Mouse (Mus musculus) lung, embryonic 14.5 days (tissue): ENCODE data around the gene Mest. TPM values are rescaled to one million over a fixed set of nuclear protein-coding genes. Genes with fewer than 3 reads are reported as not detected.

Experiments
- ATAC-seq: fragments of 200-750 bp; cut with Nextera tagmentation; 2 replicates; pipeline ENCODE4 v1.8.0; 2017; ENCODE audit warnings: mild to moderate bottlenecking, moderate TSS enrichment, moderate library complexity; ENCODE audit not compliant: insufficient read depth
- DNase-seq: peaks from one replicate; pipeline ENCODE4 v3.0.0-alpha.2; 2015
- H3K27ac ChIP-seq: fragments of 300-500 bp; sonication (generic); 2 replicates; pipeline ENCODE4 v1.5.1; 2014; ENCODE audit warnings: low read depth, mild to moderate bottlenecking, moderate library complexity
- H3K27me3 ChIP-seq: fragments of 300-500 bp; sonication (generic); 2 replicates; pipeline ENCODE4 v1.6.1; 2014; ENCODE audit warnings: low read length, control low read depth; ENCODE audit not compliant: insufficient read depth
- H3K36me3 ChIP-seq: fragments of 300-500 bp; sonication (generic); 2 replicates; pipeline ENCODE4 v1.6.1; 2014; ENCODE audit warnings: control low read depth; ENCODE audit not compliant: insufficient read depth
- H3K4me1 ChIP-seq: fragments of 300-500 bp; sonication (generic); 2 replicates; pipeline ENCODE4 v1.6.1; 2014; ENCODE audit warnings: antibody characterized with exemption, control low read depth; ENCODE audit not compliant: insufficient read depth
- H3K4me2 ChIP-seq: fragments of 300-500 bp; sonication (generic); 2 replicates; pipeline ENCODE4 v1.6.1; 2014; ENCODE audit warnings: mild to moderate bottlenecking
- H3K4me3 ChIP-seq: fragments of 300-500 bp; sonication (generic); 2 replicates; pipeline ENCODE4 v1.5.1; 2014; ENCODE audit warnings: low read depth, low read length
- H3K9ac ChIP-seq: fragments of 300-500 bp; sonication (generic); 2 replicates; pipeline ENCODE4 v1.6.1; 2014
- H3K9me3 ChIP-seq: fragments of 300-500 bp; sonication (generic); 2 replicates; pipeline ENCODE4 v1.6.1; 2016; ENCODE audit warnings: low read depth, low read length, control low read depth
- CTCF ChIP-seq: IDR thresholded peaks from 2 replicates; pipeline ENCODE4 v1.5.1; 2016; ENCODE audit warnings: antibody characterized with exemption, low read depth
- WGBS: fragments of 180-500 bp; shearing (Covaris S2); extraction: QIAGEN DNeasy Blood & Tissue Kit; methylation state at CpG from one replicate; pipeline ENCODE4 v1.1.7; 2014; 5-methylcytosine and 5-hydroxymethylcytosine counted together
- polyA plus RNA-seq: library from polyadenylated mRNA; unstranded; fragments of >200 nt; fragmentation: Nextera tagmentation; extraction: Ambion mirVana; gene quantifications from 2 replicates; pipeline ENCODE4 v1.2.1, GENCODE M21; 2014

Mest gene
- polyA plus RNA-seq, 1 experiment from 2014 or later: 1,596 TPM

DNA sequence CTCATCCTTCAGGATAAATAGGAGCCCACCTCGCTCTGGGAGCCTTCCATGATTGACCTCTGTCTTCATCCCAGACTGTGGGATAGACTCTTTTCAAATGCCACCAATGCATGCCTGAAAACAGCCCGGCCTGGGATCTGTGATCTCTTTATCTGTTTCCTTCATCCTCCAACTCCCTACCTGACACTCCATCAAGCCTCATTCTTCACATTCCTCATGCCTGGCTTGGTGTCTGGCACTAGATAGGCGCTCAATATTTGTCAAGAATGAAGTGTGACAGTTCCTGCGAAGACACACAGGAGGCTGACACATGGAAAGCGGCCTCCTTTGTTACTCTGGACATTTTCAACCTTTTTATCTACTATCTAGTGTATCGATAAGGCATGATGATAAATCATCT is 19.9 kb upstream of the Mest start:
- Histone ChIP-seq H3K9ac (no peak overlapping the region), H3K4me3 (no peak overlapping the region), H3K27me3 (no peaks in the 10 kb centered on the region), H3K4me2 (no peak overlapping the region), H3K4me1 (peaks cover 18% of the 10 kb centered on the region), H3K27ac (0 out of 2 replicates have a peak overlapping the region, but pooled peaks have one; percentile 2), H3K36me3 (no peaks in the 10 kb centered on the region), H3K9me3 (no peaks in the 10 kb centered on the region)
- no peak for DNase-seq
- no peak for TF ChIP-seq CTCF
- WGBS: 42% methylated on average over 6 of the region's 6 CpGs
- ATAC-seq: no peak

DNA sequence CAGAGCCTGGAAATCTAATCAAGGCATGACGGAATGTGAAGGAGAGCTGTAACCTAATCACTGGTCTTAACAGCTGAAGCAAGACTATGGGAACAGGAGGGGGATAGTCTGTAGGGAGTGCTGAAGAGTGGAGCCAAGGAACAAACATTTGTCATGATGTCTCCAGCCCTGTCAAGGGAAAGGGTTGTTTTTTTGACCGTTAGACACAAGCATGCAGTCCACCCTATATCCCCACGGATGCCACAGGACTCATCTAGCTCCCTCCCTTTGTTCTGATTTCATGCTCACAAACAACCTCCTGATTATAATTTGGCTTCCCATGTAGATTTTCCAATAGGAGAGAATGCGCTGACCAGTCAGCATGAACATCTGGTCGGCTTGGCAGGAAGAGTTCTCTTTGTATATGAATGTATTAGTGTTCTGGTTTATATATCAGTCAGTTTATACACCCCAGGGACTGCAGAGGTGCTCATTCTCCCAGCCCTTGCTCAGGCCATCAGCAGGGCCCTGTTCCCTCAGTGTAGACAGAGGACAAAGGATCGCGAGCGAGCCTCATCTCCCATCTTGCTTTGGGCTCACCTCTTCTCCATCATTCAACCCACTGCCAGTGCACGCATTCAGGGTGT is 19.3 kb upstream of the Mest start:
- TF ChIP-seq CTCF: no peak
- ATAC-seq (peak; percentile 16; the same call in 1 of the 2 replicates), DNase-seq (no peak)
- peaks cover 18% of the 10 kb centered on the region for H3K4me1 ChIP-seq
- no peaks in the 10 kb centered on the region for H3K27me3 ChIP-seq
- H3K4me2 ChIP-seq: no peak overlapping the region
- WGBS: 68% methylated on average over 9 of the region's 9 CpGs
- H3K36me3 ChIP-seq: no peaks in the 10 kb centered on the region
- H3K4me3 ChIP-seq: no peak overlapping the region
- H3K9me3 ChIP-seq: no peaks in the 10 kb centered on the region
- peak overlapping the region; percentile 38; the same call in 1 of the 2 replicates for H3K27ac ChIP-seq
- no peak overlapping the region for H3K9ac ChIP-seq

DNA sequence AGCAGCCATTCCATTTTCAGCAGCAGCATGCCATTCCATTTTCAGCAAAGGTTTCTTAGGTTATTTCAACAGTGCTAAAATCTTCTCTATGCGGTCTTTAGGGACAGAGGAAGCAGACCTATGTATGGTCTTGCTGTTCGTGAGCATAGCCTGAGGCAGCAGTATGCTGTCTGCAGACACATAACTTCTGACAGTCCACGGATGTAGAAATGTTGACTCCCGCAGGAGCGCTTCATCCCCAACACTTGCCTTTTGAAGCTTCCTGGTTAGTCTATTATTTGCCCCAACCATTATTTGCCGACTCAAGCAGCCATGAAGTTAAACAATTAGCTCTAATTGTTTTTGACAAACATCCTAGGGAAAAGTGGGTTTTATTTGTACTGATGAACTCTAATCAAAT is 14.2 kb upstream of the Mest start:
- WGBS: 20% methylated on average over 6 of the region's 6 CpGs
- Histone ChIP-seq H3K36me3 (no peaks in the 10 kb centered on the region), H3K4me3 (no peak overlapping the region), H3K9me3 (no peaks in the 10 kb centered on the region), H3K27me3 (no peaks in the 10 kb centered on the region), H3K4me1 (peaks cover 9% of the 10 kb centered on the region; the same call in 1 of the 2 replicates), H3K4me2 (no peak overlapping the region), H3K9ac (no peak overlapping the region), H3K27ac (peak overlapping the region; percentile 67; the same call in 1 of the 2 replicates)
- 0 out of 2 replicates have a peak, but pooled peaks have one; percentile 47 for ATAC-seq
- peak; percentile 81 for DNase-seq
- TF ChIP-seq CTCF: no peak

DNA sequence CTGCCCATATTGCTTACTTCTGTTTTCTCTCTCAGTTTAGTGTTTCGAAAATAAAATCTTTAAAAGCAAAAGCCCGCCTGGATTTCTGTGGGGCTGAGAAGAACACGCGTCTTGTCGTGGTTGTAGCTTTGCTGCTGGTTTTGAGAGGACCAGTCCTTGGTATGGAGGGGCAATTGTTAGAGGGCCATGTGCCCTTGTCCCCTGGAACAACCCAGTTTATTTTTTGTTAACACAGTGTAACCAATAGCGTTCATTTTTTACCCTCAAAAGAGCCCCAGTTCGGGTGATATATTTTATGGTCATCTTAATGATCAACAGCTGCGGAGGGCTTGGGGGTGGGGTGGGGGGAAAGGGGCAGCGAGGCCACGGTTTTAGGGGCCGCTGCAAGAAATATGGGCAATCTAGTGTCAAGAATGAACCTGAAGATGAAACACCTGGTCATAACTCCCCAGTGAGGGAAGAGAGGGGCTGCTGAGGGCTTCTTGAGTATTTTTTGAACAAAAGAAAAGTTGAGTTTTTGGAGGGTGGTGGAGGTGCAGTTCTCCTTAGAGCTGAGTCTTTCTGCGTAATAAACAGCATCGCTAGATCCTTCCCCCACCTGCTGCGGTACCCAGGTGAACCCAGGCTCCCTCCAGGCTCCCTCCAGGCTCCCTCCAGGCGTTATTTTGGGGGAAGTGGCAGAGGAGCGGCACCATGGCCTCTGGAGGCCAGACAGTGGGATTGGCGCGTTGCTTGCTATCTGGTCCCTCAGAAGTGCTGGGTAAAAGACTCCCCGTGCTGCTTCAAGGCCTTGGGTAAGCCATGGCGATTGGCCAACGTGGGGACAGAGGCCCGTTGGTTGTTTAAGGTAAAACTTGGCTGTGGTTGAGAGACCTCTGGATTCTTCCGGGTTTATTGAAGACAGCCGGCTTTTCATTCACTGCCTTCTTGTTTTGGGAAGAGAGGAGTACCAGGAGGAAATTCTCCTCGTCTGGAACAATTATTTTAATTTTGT is 12.7 kb upstream of the Mest start:
- WGBS: 46% methylated on average over 25 of the region's 25 CpGs
- Histone ChIP-seq H3K4me3 (no peak overlapping the region), H3K4me1 (peaks cover 6% of the 10 kb centered on the region; the same call in 1 of the 2 replicates), H3K36me3 (no peaks in the 10 kb centered on the region), H3K27ac (peak overlapping the region; percentile 51), H3K27me3 (no peaks in the 10 kb centered on the region), H3K9ac (0 out of 2 replicates have a peak overlapping the region, but pooled peaks have one; percentile 14), H3K4me2 (no peak overlapping the region), H3K9me3 (no peaks in the 10 kb centered on the region)
- DNase-seq: peak; percentile 44
- no peak for TF ChIP-seq CTCF
- no peak for ATAC-seq

DNA sequence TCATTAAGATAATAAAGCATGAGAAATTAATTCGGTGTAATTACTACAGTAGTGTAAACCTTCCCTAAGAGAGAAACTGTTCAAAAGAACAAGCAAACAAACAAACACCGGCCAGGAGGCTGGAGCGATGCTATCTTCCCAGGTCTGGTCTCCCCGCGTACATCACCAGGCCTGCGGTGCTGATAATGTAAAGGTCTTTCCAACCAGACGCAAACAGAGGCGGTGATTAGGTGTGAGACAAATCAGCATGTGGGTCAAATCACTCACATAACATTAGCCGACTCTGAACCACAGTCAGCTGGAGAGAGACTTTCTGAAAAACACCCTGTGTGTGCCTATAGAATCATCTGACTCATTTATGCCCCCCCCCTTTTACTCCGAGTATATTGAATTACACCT is 12.0 kb upstream of the Mest start:
- Histone ChIP-seq H3K4me3 (no peak overlapping the region), H3K27me3 (no peaks in the 10 kb centered on the region), H3K27ac (peak overlapping the region; percentile 51; the same call in 1 of the 2 replicates), H3K9ac (no peak overlapping the region), H3K4me1 (peaks cover 6% of the 10 kb centered on the region; the same call in 1 of the 2 replicates), H3K36me3 (no peaks in the 10 kb centered on the region), H3K9me3 (no peaks in the 10 kb centered on the region), H3K4me2 (no peak overlapping the region)
- TF ChIP-seq CTCF: no peak
- DNase-seq: no peak
- WGBS: 36% methylated on average over 10 of the region's 10 CpGs
- ATAC-seq: no peak

DNA sequence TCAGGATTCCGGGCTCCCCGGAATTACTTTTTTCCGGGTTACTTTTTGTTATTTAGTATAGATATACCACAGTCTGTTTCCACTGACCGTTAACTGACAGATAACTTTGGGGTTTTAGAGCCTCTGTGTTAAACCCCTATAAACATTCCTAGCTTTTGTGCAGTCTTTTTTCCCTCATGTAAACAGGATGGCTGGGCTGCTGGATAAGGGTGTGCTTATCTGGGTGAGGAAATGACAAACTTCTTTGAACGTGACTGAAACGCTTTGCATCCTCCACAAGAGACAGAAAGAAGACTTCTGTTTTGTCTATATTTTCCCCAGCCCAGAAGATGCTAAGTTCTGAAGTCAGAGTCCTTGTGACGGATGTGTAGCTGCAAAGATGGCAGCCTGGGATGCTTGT is 10.9 kb upstream of the Mest start:
- no peak overlapping the region for H3K9ac ChIP-seq
- 27% methylated on average over 7 of the region's 7 CpGs for WGBS
- no peaks in the 10 kb centered on the region for H3K9me3 ChIP-seq
- H3K27me3 ChIP-seq: no peaks in the 10 kb centered on the region
- no peak overlapping the region for H3K4me3 ChIP-seq
- ATAC-seq: peak; percentile 42
- peaks cover 6% of the 10 kb centered on the region; the same call in 1 of the 2 replicates for H3K4me1 ChIP-seq
- TF ChIP-seq CTCF: no peak
- peak overlapping the region; percentile 51; the same call in 1 of the 2 replicates for H3K27ac ChIP-seq
- no peaks in the 10 kb centered on the region for H3K36me3 ChIP-seq
- peak; percentile 81 for DNase-seq
- no peak overlapping the region for H3K4me2 ChIP-seq

DNA sequence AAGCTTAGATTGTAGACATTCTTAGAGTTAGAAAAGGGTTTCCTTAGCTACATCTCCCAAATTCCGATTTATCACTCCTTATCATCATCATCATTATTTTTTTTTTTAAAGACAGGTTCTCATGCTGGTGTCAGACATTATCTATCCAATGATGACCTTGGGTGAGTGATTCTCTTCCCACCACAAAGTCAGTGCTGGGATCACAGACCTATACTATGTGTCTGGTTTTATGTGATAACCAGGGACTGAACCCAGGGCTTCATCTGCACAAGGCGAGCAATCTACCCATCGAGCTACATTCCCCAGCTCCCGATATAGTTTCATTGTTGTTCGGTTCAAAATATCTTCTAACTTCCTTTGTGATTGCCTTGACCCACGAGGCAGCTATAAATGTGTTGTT is 9.9 kb upstream of the Mest start:
- ATAC-seq: no peak
- Histone ChIP-seq H3K4me1 (peaks cover 10% of the 10 kb centered on the region), H3K4me2 (no peak overlapping the region), H3K27me3 (no peaks in the 10 kb centered on the region), H3K4me3 (no peak overlapping the region), H3K9me3 (no peaks in the 10 kb centered on the region), H3K9ac (no peak overlapping the region), H3K36me3 (no peaks in the 10 kb centered on the region), H3K27ac (peak overlapping the region; percentile 39; the same call in 1 of the 2 replicates)
- 77% methylated on average over 6 of the region's 6 CpGs for WGBS
- DNase-seq: no peak
- no peak for TF ChIP-seq CTCF
